Mouse (Mus musculus): ENCODE data around the gene Hlf. TPM values are rescaled to one million over a fixed set of nuclear protein-coding genes. Genes with fewer than 3 reads are reported as not detected.

Gene Hlf
- 10 to 100 TPM; 82.2 to 96.9 TPM for total RNA-seq (2021)
- long read RNA-seq, experiment 1, full-length matches to known transcripts = 12 of 54 reads
- long read RNA-seq, experiment 1, partial matches to known transcripts = 3 of 54 reads
- long read RNA-seq, experiment 1, other reads (novel, unspliced or antisense) = 39 of 54 reads
- long read RNA-seq, experiment 2, full-length matches to known transcripts = 10 of 50 reads
- long read RNA-seq, experiment 2, partial matches to known transcripts = 1 of 50 reads
- long read RNA-seq, experiment 2, other reads (novel, unspliced or antisense) = 39 of 50 reads

GRCm38 (mm10) chr11:90390817-90391173 is at the start of gene Hlf:
TSS of gene Hlf (minus strand) at chr11:90390895.
- intact Hi-C loops (cut with DNase I) = loop anchor here (1.0 kb wide), 1 partner anchor 28 kb away; no protein-coding TSS in a partner anchor
- peak; percentile 96 to 97 for DNase-seq (ENCODE audit: low spot score in 2 of 2)

GRCm38 (mm10) chr11:90438768-90439167 is 48.1 kb upstream of the Hlf start:
- intact Hi-C loops (cut with DNase I) = no loop called here
- DNase-seq (ENCODE audit: low spot score in 2 of 2) = no peak

GRCm38 (mm10) chr11:90425207-90425525 is 34.5 kb upstream of the Hlf start:
- intact Hi-C loops (cut with DNase I) = no loop called here
- DNase-seq (ENCODE audit: low spot score in 2 of 2) = no peak

GRCm38 (mm10) chr11:90424334-90425206 is 33.9 kb upstream of the Hlf start:
- peak in 1 of 2 experiments; percentile 20 for DNase-seq (ENCODE audit: low spot score in 2 of 2)
- intact Hi-C loops (cut with DNase I) = no loop called here

- no peak for DNase-seq (ENCODE audit: low spot score in 2 of 2)
- intact Hi-C loops (cut with DNase I) = no loop called here
These were observed 33.2 kb upstream of the Hlf start for GRCm38 (mm10) chr11:90423896-90424295.

GRCm38 (mm10) chr11:90419706-90420105 is 29.0 kb upstream of the Hlf start:
- intact Hi-C loops (cut with DNase I) = loop anchor here (5.0 kb wide), 1 partner anchor 193 kb away; no protein-coding TSS in a partner anchor
- DNase-seq (ENCODE audit: low spot score in 2 of 2) = peak; percentile 27 to 55

- intact Hi-C loops (cut with DNase I) = loop anchor here (1.0 to 5.0 kb wide), 2 partner anchors 28 to 194 kb away; partner anchors contain the start of gene Hlf
- peak; percentile 99 for DNase-seq (ENCODE audit: low spot score in 2 of 2)
These were observed 27.2 kb upstream of the Hlf start for GRCm38 (mm10) chr11:90417921-90418320.

- intact Hi-C loops (cut with DNase I) = loop anchor here (5.0 kb wide), 1 partner anchor 195 kb away; no protein-coding TSS in a partner anchor
- peak in 1 of 2 experiments; percentile 17 for DNase-seq (ENCODE audit: low spot score in 2 of 2)
These were observed 26.3 kb upstream of the Hlf start for GRCm38 (mm10) chr11:90417011-90417410.

GRCm38 (mm10) chr11:90398850-90399249 is 8.2 kb upstream of the Hlf start:
- no peak for DNase-seq (ENCODE audit: low spot score in 2 of 2)
- intact Hi-C loops (cut with DNase I) = no loop called here

GRCm38 (mm10) chr11:90391271-90392185 is 833 bp upstream of the Hlf start:
- intact Hi-C loops (cut with DNase I) = no loop called here
- DNase-seq (ENCODE audit: low spot score in 2 of 2) = no peak

- intact Hi-C loops (cut with DNase I) = loop anchor here (1.0 to 5.0 kb wide), 4 partner anchors 28 to 208 kb away; no protein-coding TSS in a partner anchor
- DNase-seq (ENCODE audit: low spot score in 2 of 2) = no peak
These were observed 536 bp downstream of the Hlf start for GRCm38 (mm10) chr11:90389902-90390816.

GRCm38 (mm10) chr11:90389174-90389901 is 1.4 kb downstream of the Hlf start:
- DNase-seq (ENCODE audit: low spot score in 2 of 2) = peak; percentile 70 to 77
- intact Hi-C loops (cut with DNase I) = loop anchor here (5.0 kb wide), 3 partner anchors 72 to 207 kb away; no protein-coding TSS in a partner anchor

GRCm38 (mm10) chr11:90387501-90388440 is 2.9 kb downstream of the Hlf start:
- intact Hi-C loops (cut with DNase I) = loop anchor here (5.0 kb wide), 3 partner anchors 70 to 205 kb away; no protein-coding TSS in a partner anchor
- no peak for DNase-seq (ENCODE audit: low spot score in 2 of 2)

GRCm38 (mm10) chr11:90382005-90382611 is 8.6 kb downstream of the Hlf start:
- intact Hi-C loops (cut with DNase I) = no loop called here

GRCm38 (mm10) chr11:90381113-90381512 is 9.6 kb downstream of the Hlf start:
- peak in 1 of 2 experiments; percentile 64 for DNase-seq (ENCODE audit: low spot score in 2 of 2)
- intact Hi-C loops (cut with DNase I) = no loop called here

More at GRCm38 (mm10) chr11:90382005-90382611, 8.6 kb downstream of the Hlf start:
- peak; percentile 70 to 71 for DNase-seq (ENCODE audit: low spot score in 2 of 2)

- DNase-seq (ENCODE audit: low spot score in 2 of 2) = no peak
- intact Hi-C loops (cut with DNase I) = no loop called here
These were observed 10.5 kb downstream of the Hlf start for GRCm38 (mm10) chr11:90380131-90380685.
